Mouse (Mus musculus) G1E (cell line): Measurements from ENCODE around the gene Cmbl.

Experiments
- CTCF ChIP-seq: IDR thresholded peaks from 2 replicates; pipeline ENCODE4 v1.5.1; 2012; ENCODE audit warnings: low read depth, low read length, inconsistent platforms, mixed read lengths
- TAL1 ChIP-seq: conservative IDR thresholded peaks from 2 replicates; pipeline ENCODE4 v1.6.1; 2012; ENCODE audit warnings: low read depth, low read length, inconsistent platforms, mixed read lengths

DNA sequence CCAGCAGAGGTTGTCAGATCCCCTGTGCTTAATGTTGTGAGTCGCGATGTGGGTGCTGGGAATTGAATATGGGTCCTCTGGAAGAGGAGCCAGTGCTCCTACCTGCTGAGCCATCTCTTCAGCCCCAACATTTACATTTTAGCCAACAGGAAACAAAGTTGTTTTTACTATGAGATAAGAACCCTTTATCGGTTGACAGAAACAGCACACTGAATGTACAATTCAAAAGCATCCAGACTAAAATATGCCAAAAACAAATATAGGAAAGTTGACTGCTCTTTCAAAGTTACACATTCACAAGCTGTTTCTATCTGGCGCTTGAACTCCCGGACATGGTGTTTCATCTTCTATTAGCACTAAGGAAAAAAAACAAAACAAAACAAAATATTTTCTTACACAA is 20.9 kb downstream of the Cmbl start:
- TF ChIP-seq TAL1 (no peak), CTCF (no peak)
